Mouse (Mus musculus) NIH3T3 (cell line): ENCODE measurements around the gene Rptn.
"Not testable (repeated sequence)": the region's sequence is repeated elsewhere in the genome, so short reads cannot be mapped to it uniquely, and the experiment has no call there.

Source experiments
- DNase-seq: peaks from one replicate; pipeline ENCODE4 v3.0.0-alpha.2; 2012; ENCODE audit warnings: low read depth

Rptn gene

DNA sequence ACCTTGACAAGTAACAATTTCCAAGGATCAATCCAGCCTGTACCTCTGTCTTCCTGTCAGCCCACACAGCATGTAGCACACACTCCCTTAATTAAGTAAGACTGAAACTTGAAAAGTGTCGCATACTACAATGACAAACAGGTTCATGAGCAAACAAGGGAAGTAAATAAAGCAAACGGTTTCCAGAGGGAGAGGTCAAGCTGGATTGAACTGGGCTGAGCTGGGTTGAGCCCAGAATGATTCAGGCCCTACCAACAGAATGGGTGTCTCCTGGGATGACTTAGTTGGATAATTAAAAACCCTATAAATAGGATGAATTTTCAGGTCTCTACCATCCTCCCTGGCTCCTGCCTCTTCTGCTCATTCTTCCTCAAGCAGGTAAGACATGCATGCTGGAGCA, at the start of gene Rptn:
Rptn (plus strand) TSS at position 334 of the 400 bp plus-strand sequence.
- DNase-seq: no peak

DNA sequence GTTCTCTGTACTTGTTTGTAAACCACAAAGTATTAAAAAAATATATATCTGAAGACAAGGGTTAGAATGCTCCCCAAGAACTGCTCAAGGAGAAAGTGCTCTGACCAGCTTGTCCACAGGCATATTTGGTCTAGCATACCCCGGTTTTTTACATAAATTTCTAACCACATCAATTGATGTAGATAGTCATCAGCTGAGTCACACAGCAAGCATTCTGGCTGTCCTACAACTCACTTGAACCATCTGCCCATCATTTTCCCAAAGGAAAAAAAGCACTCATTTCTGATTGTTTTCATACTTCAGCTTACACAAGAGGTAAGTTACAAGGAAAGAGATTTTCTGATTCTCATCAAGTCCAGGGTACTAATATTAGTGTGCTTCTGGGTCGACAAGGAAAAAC, 46.6 kb upstream of the Rptn start:
- peak; percentile 4 for DNase-seq

DNA sequence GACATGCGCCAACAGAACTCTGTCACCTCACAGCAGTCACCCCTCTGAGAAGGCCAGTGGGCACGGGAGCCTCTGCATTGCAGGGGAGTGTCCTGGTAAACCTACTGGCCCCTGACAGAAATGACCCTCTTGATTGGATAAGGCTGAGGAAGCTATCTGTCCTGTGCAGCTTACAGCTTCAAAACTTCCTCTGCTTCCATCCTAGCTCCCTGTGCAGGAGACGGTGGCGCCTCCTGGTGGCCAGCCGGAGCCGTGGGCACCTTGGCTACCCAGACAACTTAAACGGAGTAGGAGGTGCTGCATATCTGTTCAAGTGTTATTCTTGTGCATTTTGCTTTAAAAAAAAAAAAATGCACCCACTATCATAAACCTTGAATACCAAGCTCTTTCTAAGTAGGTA, 33.5 kb upstream of the Rptn start:
- peak; percentile 55 for DNase-seq

DNA sequence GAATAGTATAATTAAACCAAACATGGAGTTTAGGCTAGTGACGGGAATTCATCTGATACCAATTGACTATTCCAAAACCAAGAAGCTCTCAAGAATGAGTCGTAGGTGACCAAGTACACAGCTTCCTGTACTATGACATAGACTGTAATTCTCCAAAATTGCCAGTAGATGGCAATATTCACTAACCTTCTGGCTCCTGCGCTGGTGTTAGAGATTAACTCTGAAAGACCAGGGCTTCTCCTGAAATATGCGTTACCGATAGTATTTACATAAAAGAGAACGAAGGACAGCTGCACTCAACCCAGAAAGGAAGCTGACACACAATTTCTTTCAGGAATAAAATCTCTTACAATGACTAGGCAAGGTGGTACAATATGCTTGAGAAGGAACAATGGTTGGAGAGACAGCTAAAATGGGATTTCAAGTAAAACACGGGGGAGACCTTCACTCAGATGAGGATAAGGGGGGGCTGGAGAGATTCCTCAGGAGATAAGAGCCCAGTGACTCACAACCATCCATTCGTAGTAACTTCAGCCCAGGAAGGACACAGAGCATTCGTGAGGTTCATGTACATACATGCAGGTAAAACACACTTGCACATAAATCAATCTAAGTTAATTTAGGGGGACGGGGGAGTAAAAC, 31.4 kb upstream of the Rptn start:
- DNase-seq: peak; percentile 76

DNA sequence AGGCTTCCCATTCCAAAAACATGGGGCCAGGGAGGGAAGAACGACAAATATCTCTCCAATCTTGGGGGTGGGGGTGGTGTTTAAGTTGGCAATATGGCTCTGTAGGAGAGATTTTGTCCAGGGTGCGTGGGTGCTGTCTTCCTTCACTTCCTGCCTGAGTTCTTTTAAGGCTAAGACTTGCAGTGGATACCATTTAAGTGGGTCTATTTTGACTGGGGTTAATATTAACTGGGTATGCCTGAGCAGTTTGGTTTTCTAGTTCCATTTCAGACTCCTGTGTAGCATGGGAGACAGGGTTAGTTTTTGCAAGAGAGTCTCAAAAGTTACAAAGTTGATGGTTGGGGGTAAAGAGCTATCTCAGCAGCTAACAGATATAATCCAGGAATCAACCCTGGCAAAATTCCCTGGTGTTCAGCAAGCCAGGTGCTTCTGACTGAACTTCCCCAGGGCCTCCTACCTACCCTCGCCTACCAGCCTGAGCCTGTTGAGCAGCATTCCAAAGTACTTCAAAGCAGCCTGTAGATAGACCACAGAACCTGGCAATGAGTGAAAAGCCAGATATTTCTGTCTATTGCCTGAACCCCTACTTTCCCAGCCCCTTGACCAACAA, 26.4 kb upstream of the Rptn start:
- DNase-seq: no peak

DNA sequence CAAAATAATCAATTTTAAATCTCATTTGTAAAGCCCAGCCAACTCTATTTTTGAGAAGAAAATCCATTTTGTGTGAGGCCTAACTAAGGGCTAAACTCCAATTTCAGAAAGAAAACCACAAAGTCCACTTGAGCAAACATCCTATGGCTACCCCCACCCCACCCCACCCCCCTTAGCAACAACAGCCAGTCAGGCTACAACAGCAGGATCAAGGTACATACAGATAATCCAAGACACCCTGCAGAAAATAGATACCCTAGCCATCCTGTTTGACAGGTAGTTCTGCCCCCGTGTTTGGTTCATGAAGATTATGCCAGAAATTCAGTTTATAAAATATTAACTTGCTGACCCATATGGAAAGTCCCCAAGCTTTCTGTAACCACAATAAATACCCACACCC, 25.3 kb upstream of the Rptn start:
- no peak for DNase-seq

DNA sequence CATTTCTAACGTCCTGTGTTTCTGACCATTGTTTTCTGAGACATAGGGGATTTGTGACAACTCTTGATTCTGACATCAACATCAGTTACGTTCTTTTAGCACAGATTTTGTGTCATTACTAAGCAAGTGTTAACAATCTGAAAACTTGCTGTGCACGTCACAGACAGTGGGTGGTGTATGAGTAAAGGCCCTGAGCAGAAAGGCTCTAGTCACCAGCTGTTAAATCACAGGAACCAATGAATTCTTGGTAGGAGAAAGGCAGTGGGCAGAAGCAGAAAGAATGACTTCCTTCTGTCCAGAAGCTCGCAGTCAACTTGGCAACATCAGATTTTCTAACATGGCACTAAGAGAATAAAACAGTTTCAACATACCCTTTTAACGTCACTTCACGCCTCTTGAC, 20.1 kb upstream of the Rptn start:
- DNase-seq: no peak

DNA sequence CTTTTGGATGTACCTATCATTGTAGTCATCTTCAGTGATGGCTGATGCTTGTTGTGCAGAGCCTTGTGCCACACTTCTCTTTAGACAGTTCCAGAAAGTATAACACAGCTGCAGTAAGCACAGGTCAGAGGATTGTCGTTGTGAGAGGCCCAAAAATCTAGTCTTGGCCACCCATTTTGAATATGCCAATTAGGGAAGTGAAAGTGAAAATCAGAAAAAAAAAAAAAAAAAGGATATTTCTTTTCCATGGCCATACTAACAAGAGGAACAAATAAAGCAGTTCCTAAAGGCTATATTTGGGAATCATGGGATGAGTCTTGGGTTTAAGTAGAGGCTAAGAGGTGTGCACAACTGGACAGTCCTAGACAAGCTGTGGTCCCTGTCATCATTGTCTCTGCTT, 18.3 kb upstream of the Rptn start:
- no peak for DNase-seq

DNA sequence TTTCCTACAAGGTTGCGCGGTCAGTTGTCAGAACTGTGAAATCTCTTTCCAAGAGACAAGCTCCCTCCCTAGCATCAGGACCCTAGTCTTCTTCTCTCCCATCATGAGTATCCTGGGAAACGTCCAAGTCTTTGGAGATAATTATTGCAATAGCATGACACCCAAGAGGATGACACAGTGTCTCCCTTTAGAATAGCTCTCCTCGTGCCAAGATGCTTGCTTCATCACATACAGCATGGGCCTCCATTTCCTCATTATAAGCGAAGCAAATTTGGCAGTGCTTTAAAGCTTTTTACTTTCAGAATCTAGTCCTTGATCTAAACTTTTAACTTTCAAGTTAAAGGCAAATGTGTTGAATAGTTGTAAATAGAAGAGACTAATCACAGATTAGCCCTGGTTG, 17.9 kb upstream of the Rptn start:
- no peak for DNase-seq

DNA sequence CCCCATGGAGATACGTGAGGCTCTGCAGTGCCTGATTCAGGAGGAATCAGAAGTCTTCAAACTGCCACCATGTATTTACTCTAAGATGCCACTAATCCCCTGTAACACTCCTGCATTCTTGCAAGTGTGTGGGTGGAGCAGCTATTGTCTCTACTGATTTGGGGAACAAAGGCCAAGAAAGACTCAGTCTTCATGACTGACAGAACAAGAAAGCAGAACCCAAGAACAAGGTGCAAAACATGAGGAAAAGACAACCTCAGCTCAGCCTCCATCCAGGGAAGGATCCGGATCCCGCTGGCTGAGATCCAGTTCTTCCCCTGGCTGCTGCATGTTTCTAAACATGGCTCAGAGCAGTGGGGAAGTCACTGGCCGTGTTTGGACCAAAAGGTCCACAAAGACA, 15.4 kb upstream of the Rptn start:
- no peak for DNase-seq

DNA sequence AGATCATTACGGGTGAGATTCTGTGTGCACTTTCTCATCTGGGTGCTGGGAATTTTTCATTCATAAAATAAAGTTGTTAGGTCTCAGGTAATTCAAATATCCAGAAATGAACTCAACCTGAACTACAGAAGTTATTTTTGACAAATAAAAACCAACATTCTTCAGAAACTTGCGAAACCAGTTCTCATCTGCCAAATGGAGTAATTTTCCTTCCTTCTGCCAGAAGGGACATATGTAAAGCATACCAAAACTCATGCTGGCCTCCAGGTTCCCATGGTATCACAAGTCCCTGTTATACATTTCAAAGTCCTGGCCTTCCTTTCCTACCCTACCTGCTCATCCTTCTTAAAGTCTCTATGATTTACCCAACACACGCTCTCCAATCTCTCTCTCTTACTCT, 10.4 kb downstream of the Rptn start:
- no peak for DNase-seq

DNA sequence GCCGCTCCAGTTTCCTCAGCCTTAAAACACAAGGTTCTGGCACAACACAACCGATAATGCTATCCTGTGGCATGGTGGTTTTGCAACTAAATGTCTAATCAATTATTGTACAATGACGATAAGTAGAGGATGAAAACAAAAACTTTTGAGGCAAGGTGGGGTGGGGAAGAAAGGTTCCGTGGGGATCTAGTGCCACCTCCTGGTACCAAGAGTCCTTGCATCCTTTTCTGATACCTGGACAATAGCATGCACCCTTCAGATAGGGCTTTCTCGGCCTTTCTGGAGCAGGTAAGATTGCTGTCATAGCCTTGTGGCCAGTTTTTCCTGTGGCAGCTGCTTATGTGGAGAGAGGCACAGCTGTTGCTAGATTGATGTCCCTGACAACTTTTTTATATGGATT, 13.5 kb downstream of the Rptn start:
- peak; percentile 45 for DNase-seq

DNA sequence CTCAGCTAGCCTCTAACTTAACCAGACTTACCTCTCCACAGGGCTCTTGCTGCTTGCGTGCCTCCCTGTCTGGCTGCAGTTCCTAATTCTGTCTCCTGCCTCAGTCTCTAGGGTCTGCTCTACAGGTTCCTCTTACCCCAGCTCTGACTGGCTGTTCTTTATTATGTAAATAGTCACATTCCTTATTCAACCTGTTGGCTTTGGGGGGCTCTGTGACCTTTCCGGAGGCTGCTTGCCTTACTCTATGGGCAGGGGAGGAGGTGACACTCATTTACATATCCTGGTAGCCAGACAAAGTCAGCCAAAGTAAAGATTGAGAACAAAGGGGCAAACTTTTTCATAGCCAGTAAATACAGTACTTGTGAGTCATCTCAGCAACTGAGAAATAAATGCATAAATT, 18.4 kb downstream of the Rptn start:
- no peak for DNase-seq

DNA sequence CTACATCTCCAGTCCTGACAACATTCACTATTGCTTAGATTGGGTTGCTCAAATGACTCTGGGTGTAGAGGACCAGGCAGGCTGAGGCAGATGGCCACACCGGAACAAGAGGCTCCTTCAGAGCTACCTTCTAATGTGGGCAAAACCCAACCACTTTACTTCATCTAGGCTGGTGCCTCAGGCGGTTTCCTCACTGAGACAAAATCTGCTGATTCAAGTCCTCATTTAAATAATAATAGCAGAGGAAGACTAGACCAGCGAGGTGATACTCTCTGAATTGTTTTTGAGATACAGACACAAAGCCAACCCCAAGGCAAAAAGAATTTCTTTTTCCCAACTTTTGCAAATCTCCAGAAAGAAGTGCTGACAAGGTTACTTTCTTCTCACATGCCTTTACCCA, 38.2 kb downstream of the Rptn start:
- DNase-seq: no peak

DNA sequence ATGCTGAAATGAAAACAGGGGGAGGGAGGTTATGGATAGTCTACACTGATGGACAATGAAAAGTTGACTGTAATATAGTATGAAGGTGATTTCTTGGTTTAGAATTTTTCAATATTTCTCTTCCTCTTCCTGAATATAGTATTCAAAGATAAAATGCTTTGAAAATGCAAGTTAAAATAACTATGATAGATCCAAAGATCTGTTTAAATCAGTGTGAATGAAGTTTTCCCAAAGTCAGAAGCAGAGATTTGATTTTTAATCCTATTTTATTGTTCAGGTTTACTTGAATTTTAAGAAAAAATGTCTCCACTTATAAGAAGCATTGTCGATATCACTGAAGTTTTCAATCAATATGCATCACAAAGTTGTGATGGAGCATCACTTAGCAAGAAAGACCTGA, 48.5 kb downstream of the Rptn start, which contains the start of gene Tchh:
Tchh (plus strand) TSS at position 301 of the 400 bp plus-strand sequence.
- DNase-seq: no peak

DNA sequence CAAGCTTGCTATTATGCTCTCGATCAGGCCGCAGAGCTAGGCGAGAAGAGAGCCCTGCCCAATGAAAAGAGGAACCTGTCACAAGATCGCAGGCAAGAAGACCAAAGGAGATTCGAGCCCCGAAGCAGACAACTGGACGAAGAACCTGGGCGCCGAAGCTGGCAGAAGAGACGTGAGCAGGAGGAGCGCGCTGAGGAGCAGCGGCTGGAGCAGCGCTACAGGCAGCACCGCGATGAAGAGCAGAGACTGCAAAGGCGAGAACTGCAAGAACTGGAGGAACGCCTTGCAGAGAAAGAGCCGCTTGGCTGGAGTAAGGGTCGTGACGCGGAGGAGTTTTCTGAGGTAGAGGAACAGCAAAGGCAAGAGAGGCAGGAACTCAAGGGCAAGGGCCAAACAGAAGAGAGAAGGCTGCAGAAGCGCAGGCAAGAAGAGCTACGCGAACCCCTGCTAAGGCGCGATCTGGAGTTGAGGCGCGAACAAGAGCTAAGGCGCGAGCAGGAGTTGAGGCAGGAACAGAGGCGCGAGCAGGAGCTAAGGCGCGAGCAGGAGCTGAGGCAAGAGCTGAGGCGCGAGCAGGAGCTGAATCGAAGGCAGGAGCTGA, 50.1 kb downstream of the Rptn start:
- DNase-seq: no peak

DNA sequence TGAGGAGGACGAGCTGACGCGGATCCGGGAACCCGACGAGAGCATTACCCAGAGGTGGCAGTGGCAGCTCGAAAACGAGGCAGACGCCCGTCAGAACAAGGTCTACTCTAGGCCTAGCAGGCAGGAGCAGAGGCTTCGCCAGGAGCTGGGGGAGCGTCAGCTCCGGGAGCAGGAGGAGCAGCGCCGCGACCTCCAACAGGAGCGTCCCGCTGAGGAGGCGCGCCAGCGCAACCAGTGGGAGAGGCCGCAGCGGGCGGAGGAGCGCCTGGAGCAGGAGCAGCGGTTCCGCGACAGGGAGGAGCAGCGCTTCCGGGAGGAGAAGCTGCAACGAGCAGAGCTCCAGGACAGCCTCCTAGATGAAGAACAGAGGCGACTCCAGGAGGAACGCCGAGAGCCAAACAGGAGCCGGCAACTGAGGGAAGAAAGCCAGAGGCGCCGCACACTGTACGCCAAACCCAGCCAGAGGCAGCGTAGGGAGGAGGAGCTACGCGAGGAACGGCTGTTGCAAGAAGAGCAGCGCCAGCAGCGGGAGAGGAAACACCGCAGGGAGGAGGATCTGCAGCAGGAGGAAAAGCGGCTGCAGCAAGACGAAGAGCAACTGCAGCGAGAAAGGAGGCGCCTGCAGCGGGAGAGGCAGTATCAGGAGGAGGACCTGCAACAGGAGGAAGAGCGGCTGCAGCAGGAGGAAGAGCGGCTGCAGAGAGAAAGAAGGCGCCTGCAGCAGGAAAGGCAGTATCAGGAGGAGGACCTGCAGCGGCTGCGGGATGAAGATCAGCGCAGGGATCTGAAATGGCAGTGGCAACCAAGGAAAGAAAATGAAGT, 51.1 kb downstream of the Rptn start:
- DNase-seq: no peak

DNA sequence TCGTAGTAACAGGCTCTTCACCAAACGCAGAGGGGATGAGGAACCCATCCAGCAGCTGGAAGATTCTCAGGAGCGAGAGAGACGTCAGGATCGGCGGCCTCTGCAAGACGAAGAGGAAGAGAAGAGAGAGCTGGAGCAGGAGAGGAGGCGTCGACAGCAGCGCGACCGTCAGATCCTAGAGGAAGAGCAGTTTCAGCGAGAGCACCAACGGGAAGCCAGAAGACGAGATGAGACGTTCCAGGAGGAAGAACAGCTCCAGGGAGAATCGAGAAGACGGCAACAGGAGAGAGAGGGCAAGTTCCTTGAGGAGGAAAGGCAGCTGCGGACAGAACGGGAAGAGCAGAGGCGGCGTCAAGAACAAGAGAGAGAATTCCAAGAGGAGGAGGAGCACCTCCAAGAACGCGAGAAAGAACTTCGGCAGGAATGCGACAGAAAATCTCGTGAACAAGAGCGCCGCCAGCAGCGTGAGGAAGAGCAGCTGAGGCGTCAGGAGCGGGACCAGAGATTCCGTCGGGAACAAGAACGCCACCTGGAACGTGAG, 51.7 kb downstream of the Rptn start:
- no peak for DNase-seq

DNA sequence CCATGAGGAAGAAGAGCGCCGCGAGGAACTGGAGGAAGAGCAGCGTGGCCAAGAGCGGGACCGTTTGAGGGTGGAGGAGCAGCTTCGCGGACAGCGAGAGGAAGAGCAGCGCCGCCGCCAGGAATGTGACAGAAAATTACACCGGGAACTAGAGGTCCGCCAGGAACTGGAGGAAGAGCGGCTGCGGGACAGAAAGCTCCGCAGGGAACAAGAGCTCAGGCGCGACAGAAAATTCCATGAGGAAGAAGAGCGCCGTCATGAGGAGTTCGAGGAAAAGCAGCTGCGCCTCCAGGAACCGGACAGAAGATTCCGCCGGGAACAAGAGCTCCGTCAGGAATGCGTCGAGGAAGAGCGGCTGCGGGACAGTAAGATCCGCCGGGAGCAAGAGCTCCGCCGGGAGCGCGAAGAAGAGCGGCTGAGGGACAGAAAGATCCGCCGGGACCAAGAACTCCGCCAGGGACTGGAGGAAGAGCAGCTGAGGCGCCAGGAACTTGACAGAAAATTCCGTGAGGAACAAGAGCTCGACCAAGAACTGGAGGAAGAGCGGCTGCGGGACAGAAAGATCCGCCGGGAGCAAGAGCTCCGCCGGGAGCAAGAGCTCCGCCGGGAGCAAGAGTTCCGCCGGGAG, 52.7 kb downstream of the Rptn start:
- no peak for DNase-seq

DNA sequence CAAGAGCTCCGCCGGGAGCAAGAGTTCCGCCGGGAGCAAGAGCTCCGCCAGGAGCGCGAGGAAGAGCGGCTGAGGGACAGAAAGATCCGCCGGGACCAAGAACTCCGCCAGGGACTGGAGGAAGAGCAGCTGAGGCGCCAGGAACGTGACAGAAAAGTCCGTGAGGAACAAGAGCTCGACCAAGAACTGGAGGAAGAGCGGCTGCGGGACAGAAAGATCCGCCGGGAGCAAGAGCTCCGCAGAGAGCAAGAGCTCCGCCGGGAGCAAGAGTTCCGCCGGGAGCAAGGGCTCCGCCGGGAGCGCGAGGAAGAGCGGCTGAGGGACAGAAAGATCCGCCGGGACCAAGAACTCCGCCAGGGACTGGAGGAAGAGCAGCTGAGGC, 53.2 kb downstream of the Rptn start:
- not testable (repeated sequence) for DNase-seq

DNA sequence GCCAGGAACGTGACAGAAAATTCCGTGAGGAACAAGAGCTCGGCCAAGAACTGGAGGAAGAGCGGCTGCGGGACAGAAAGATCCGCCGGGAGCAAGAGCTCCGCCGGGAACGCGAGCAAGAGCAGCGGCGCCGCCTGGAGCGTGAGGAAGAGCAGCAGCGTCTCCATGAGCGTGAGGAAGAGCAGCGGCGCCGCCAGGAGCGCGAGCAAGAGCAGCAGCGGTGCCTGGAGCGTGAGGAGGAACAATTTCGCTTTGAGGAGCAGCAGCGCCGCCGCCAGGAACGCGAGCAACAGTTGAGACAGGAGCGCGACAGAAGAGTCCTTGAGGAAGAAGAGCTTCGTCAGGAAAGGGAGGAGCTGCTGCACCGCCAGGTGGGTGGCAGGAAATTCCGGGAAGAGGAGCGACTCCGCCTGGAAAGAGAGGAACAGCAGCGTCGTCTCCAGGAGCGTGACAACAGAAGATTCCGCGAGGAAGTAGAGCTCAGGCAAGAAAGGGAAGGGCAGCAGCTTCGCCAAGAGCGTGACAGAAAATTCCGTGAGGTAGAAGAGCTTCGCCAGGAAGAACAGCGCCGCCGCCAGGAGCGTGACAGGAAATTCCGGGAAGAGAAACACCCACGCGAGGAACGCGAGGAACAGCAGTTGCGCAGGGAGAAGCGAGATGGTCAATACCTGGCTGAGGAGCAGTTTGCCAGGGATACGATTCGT, 53.8 kb downstream of the Rptn start:
- DNase-seq: no peak
